Mouse (Mus musculus) cerebellum, adult 2 months (tissue): ENCODE results near the gene Cpne1.

Source experiments
- CTCF ChIP-seq: fragments of 200-500 bp; IDR thresholded peaks from 2 replicates; pipeline ENCODE4 v1.5.1; 2011; ENCODE audit warnings: low read depth, mild to moderate bottlenecking, control low read depth, low read length, moderate library complexity, borderline replicate concordance; ENCODE audit not compliant: insufficient read depth
- POLR2A ChIP-seq: fragments of 200-500 bp; IDR thresholded peaks from 2 replicates; pipeline ENCODE4 v1.6.1; 2011; ENCODE audit warnings: low read length, control low read depth, borderline replicate concordance; ENCODE audit not compliant: insufficient read depth

GRCm38 (mm10) chr2:156067916-156068315 lies 43.8 kb downstream of the Cpne1 start:
- no peak for TF ChIP-seq CTCF
- no peak for TF ChIP-seq POLR2A
